Mouse (Mus musculus): ENCODE measurements around the gene Pspc1.
"Not testable (repeated sequence)": the region's sequence is repeated elsewhere in the genome, so short reads cannot be mapped to it uniquely, and the experiment has no call there.

GRCm38 (mm10) chr14:56811701-56812339, 33.7 kb upstream of the Pspc1 start, which contains the start of gene Zmym5:
- TF ChIP-seq EP300, CTCF (IDR thresholded peaks at IDR 0.05; ENCODE audit: low read depth): not testable (repeated sequence)
